Mouse (Mus musculus) forelimb bud, embryonic 11.5 days (tissue): ENCODE measurements around the gene Olfr168.
"Not testable (repeated sequence)": the region's sequence is repeated elsewhere in the genome, so short reads cannot be mapped to it uniquely, and the experiment has no call there.

Experiments used
- DNase-seq: peaks from one replicate; pipeline ENCODE4 v3.0.0-alpha.2; 2012; ENCODE audit warnings: low read depth, low spot score

Olfr168 gene

GRCm38 (mm10) chr16:19535455-19535854 lies at the start of gene Olfr168:
TSS of gene Olfr168 (minus strand) at chr16:19535555.
- DNase-seq: no peak

- DNase-seq: not testable (repeated sequence)
Measured at GRCm38 (mm10) chr16:19571709-19572108, 36.4 kb upstream of the Olfr168 start, which contains the start of gene Olfr169. TSS of gene Olfr169 (minus strand) at chr16:19571809.

GRCm38 (mm10) chr16:19553429-19553828 lies 18.1 kb upstream of the Olfr168 start:
- DNase-seq: not testable (repeated sequence)

- DNase-seq: not testable (repeated sequence)
Measured at GRCm38 (mm10) chr16:19552246-19552645, 16.9 kb upstream of the Olfr168 start.

GRCm38 (mm10) chr16:19522166-19522565 lies 13.2 kb downstream of the Olfr168 start, which contains the start of gene Olfr167:
TSS of gene Olfr167 (minus strand) at chr16:19522266.
- DNase-seq: no peak

GRCm38 (mm10) chr16:19483394-19483793 lies 52.0 kb downstream of the Olfr168 start, which contains the start of gene Olfr166:
TSS of gene Olfr166 (plus strand) at chr16:19483694.
- DNase-seq: no peak
